Mouse (Mus musculus): ENCODE data around the gene Eml6. TPM values are rescaled to one million over a fixed set of nuclear protein-coding genes. Genes with fewer than 3 reads are reported as not detected.
A peak's percentile ranks its signal among the peaks of the same experiment; 100 is the strongest.

Eml6 gene
- polyA plus RNA-seq, 1 experiment from 2014 or later: 3.6 TPM

GRCm38 (mm10) chr11:29808173-29808980 is 217.5 kb downstream of the Eml6 start:
- no peak overlapping the region for H3K9ac ChIP-seq (replicated peaks)
- no peak overlapping the region for H3K27ac ChIP-seq (replicated peaks)
- 77% methylated on average over 9 of the region's 9 CpGs for WGBS
- H3K27me3 ChIP-seq: no peaks in the 10 kb centered on the region
- H3K4me1 ChIP-seq: no peaks in the 10 kb centered on the region
- H3K36me3 ChIP-seq: no peaks in the 10 kb centered on the region
- H3K9me3 ChIP-seq: no peaks in the 10 kb centered on the region
- no peak overlapping the region for H3K4me3 ChIP-seq
- no peak overlapping the region for H3K4me2 ChIP-seq (replicated peaks)
- no peak; the same call in 1 of the 2 replicates for ATAC-seq (replicated peaks)

- no peak overlapping the region for H3K4me3 ChIP-seq
- no peak overlapping the region for H3K27ac ChIP-seq (replicated peaks)
- no peaks in the 10 kb centered on the region for H3K9me3 ChIP-seq
- no peaks in the 10 kb centered on the region for H3K27me3 ChIP-seq
- WGBS: 84% methylated on average over 5 of the region's 5 CpGs
- H3K36me3 ChIP-seq: no peaks in the 10 kb centered on the region
- no peak overlapping the region for H3K9ac ChIP-seq (replicated peaks)
- H3K4me2 ChIP-seq (replicated peaks): no peak overlapping the region
- H3K4me1 ChIP-seq: no peaks in the 10 kb centered on the region
- no peak for ATAC-seq (replicated peaks)
Measured at GRCm38 (mm10) chr11:29807325-29807724, 218.5 kb downstream of the Eml6 start.

- no peak overlapping the region for H3K27ac ChIP-seq (replicated peaks)
- no peaks in the 10 kb centered on the region for H3K27me3 ChIP-seq
- WGBS: 94% methylated on average over 2 of the region's 2 CpGs
- no peaks in the 10 kb centered on the region for H3K36me3 ChIP-seq
- no peak overlapping the region for H3K4me3 ChIP-seq
- no peak for ATAC-seq (replicated peaks)
- no peak overlapping the region for H3K9ac ChIP-seq (replicated peaks)
- H3K9me3 ChIP-seq: no peaks in the 10 kb centered on the region
- H3K4me2 ChIP-seq (replicated peaks): no peak overlapping the region
- no peaks in the 10 kb centered on the region for H3K4me1 ChIP-seq
Measured at GRCm38 (mm10) chr11:29801432-29802427, 224.1 kb downstream of the Eml6 start.

GRCm38 (mm10) chr11:29799839-29800238 is 226.0 kb downstream of the Eml6 start:
- H3K27ac ChIP-seq (replicated peaks): no peak overlapping the region
- no peaks in the 10 kb centered on the region for H3K4me1 ChIP-seq
- no peak overlapping the region for H3K9ac ChIP-seq (replicated peaks)
- ATAC-seq (replicated peaks): no peak
- no peaks in the 10 kb centered on the region for H3K36me3 ChIP-seq
- no peak overlapping the region for H3K4me2 ChIP-seq (replicated peaks)
- WGBS: 66% methylated on average over 1 of the region's 1 CpGs
- no peaks in the 10 kb centered on the region for H3K27me3 ChIP-seq
- no peak overlapping the region for H3K4me3 ChIP-seq
- no peaks in the 10 kb centered on the region for H3K9me3 ChIP-seq

- Histone ChIP-seq H3K4me1 (no peaks in the 10 kb centered on the region), H3K27ac (replicated peaks) (no peak overlapping the region), H3K4me2 (replicated peaks) (no peak overlapping the region), H3K27me3 (no peaks in the 10 kb centered on the region), H3K9ac (replicated peaks) (no peak overlapping the region), H3K4me3 (no peak overlapping the region), H3K36me3 (no peaks in the 10 kb centered on the region; the same call in 1 of the 2 replicates), H3K9me3 (no peaks in the 10 kb centered on the region)
- 84% methylated on average over 6 of the region's 6 CpGs for WGBS
- no peak for ATAC-seq (replicated peaks)
Measured at GRCm38 (mm10) chr11:29795106-29795505, 230.7 kb downstream of the Eml6 start.

DNA sequence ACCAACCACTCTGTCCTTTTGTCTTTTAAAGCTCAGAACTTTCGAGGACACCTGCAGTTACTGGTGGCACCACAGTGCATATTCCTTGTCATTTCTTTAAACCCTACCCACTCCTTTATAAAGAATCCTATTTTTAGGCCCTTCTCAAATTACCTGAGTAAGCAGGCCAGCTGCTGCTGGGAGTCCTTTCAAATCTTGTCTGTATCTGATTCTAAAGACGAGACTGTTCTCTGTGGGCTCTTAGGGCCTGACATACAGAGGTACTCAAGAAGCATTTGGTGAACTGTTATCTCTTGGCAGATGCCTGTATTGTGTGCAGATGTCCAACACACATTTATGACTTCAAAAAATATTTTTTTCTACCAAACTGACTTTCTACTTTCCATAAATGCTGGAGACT is 231.4 kb downstream of the Eml6 start:
- Histone ChIP-seq H3K9me3 (no peaks in the 10 kb centered on the region), H3K4me2 (replicated peaks) (no peak overlapping the region), H3K4me1 (peaks cover 1% of the 10 kb centered on the region), H3K4me3 (no peak overlapping the region), H3K27me3 (no peaks in the 10 kb centered on the region), H3K27ac (replicated peaks) (no peak overlapping the region), H3K9ac (replicated peaks) (no peak overlapping the region), H3K36me3 (no peaks in the 10 kb centered on the region; the same call in 1 of the 2 replicates)
- WGBS: 34% methylated on average over 2 of the region's 2 CpGs
- no peak for ATAC-seq (replicated peaks)

DNA sequence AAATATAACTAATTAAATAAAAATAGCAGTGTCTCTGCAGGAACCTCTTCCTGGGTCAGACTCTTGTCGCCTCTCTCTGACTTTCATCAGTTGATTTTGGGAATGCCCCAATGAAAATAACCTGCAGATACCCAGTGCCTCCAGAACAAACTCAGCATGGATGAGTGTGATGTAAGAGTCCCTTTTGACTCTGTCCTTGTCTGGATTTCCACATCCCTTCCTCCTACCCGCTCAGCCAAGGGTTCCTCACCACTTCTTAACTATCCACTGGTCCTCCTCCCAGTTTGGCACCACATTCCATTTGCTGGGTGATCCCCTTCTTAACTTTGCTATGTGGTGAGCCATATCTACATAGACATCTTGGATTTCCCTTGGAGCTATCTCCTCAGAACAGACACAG is 235.0 kb downstream of the Eml6 start:
- WGBS: 88% methylated on average over 2 of the region's 2 CpGs
- Histone ChIP-seq H3K9ac (replicated peaks) (no peak overlapping the region), H3K4me3 (no peak overlapping the region), H3K36me3 (no peaks in the 10 kb centered on the region; the same call in 1 of the 2 replicates), H3K27me3 (no peaks in the 10 kb centered on the region), H3K4me1 (peaks cover 27% of the 10 kb centered on the region), H3K9me3 (no peaks in the 10 kb centered on the region), H3K4me2 (replicated peaks) (no peak overlapping the region), H3K27ac (replicated peaks) (no peak overlapping the region)
- ATAC-seq (replicated peaks): no peak

- Histone ChIP-seq H3K27ac (replicated peaks) (peak overlapping the region; percentile 82), H3K9ac (replicated peaks) (no peak overlapping the region), H3K4me3 (no peak overlapping the region), H3K4me1 (peaks cover 27% of the 10 kb centered on the region), H3K27me3 (no peaks in the 10 kb centered on the region), H3K4me2 (replicated peaks) (peak overlapping the region; percentile 18; the same call in 1 of the 2 replicates), H3K9me3 (no peaks in the 10 kb centered on the region), H3K36me3 (no peaks in the 10 kb centered on the region; the same call in 1 of the 2 replicates)
- WGBS: 51% methylated on average over 6 of the region's 6 CpGs
- ATAC-seq (replicated peaks): peak; percentile 97
Measured at GRCm38 (mm10) chr11:29788921-29789638, 236.8 kb downstream of the Eml6 start.

DNA sequence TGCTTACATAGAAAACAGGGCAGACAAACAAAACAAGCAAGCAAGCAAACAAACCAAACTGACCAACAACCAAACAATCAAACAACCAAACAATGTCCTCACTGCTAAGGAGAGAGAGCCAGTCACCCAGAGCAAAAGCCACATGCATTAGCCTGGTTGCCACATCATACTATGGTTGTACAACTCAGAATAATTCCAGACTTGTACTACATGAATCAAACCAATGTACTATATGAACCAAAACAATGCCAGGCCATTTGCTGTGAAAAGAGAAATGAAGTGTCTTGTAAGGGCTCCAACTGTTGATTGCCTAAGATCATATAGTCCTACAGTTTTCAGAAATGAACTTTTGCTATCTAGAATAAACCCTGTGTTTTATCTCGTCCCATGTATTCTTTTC is 237.3 kb downstream of the Eml6 start:
- Histone ChIP-seq H3K4me1 (peaks cover 27% of the 10 kb centered on the region), H3K27ac (replicated peaks) (peak overlapping the region; percentile 82), H3K27me3 (no peaks in the 10 kb centered on the region), H3K4me3 (no peak overlapping the region), H3K9me3 (no peaks in the 10 kb centered on the region), H3K9ac (replicated peaks) (no peak overlapping the region), H3K4me2 (replicated peaks) (no peak overlapping the region), H3K36me3 (no peaks in the 10 kb centered on the region; the same call in 1 of the 2 replicates)
- WGBS: 11% methylated on average over 1 of the region's 1 CpGs
- ATAC-seq (replicated peaks): peak; percentile 53

DNA sequence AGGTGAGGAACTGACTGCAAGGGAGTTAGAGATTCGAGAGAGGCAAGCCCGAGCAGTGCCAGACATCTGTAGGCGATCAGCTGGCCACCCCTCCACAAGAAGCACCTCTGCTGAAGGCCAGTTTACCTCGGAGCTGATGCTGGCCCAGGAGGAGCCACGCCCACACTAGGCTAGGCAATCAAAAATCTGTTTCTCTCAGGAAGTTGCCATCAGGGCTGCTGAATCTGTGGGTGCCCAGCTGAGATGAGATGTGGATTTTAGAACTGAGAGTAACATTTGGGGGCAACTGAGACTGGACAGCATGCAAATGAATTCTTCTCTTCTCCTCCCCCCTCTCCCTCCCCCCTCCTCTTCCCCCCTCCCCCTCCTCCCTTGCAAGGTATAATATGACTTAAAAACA is 238.4 kb downstream of the Eml6 start:
- WGBS: 24% methylated on average over 5 of the region's 5 CpGs
- Histone ChIP-seq H3K9ac (replicated peaks) (no peak overlapping the region), H3K4me3 (no peak overlapping the region), H3K27ac (replicated peaks) (no peak overlapping the region), H3K4me1 (peaks cover 27% of the 10 kb centered on the region), H3K4me2 (replicated peaks) (no peak overlapping the region), H3K36me3 (no peaks in the 10 kb centered on the region; the same call in 1 of the 2 replicates), H3K9me3 (no peaks in the 10 kb centered on the region), H3K27me3 (no peaks in the 10 kb centered on the region)
- no peak for ATAC-seq (replicated peaks)

- ATAC-seq (replicated peaks): no peak
- Histone ChIP-seq H3K27me3 (no peaks in the 10 kb centered on the region), H3K9me3 (no peaks in the 10 kb centered on the region), H3K4me1 (peaks cover 27% of the 10 kb centered on the region), H3K4me3 (no peak overlapping the region), H3K9ac (replicated peaks) (no peak overlapping the region), H3K36me3 (no peaks in the 10 kb centered on the region; the same call in 1 of the 2 replicates), H3K27ac (replicated peaks) (no peak overlapping the region), H3K4me2 (replicated peaks) (no peak overlapping the region)
- 80% methylated on average over 6 of the region's 6 CpGs for WGBS
Measured at GRCm38 (mm10) chr11:29786583-29787219, 239.1 kb downstream of the Eml6 start.
